Mouse (Mus musculus): Measurements from ENCODE around the gene Elmo1. TPM values are rescaled to one million over a fixed set of nuclear protein-coding genes. Genes with fewer than 3 reads are reported as not detected.
A peak's percentile ranks its signal among the peaks of the same experiment; 100 is the strongest.

Gene Elmo1
- 1.7 and 2.0 TPM in 2 replicates for polyA plus RNA-seq (2012; ENCODE audit: insufficient read depth, insufficient read length, missing spikeins)

- peak within 1 kb of the TSS; percentile 65 for H3K27ac ChIP-seq (replicated peaks; ENCODE audit: low read depth, low read length)
- peak within 1 kb of the TSS; percentile 95 for H3K4me3 ChIP-seq (ENCODE audit: insufficient read depth, low read depth, low read length)
Observed at GRCm38 (mm10) chr13:20090133-20090710, at the start of gene Elmo1. Elmo1 (plus strand) TSS chr13:20090596.

GRCm38 (mm10) chr13:20041169-20041830 lies 49.1 kb upstream of the Elmo1 start:
- Histone ChIP-seq H3K27ac (replicated peaks; ENCODE audit: low read depth, low read length) (no peak overlapping the region), H3K4me1 (ENCODE audit: control insufficient read depth, insufficient read depth, insufficient read length, low read length) (no peaks in the 10 kb centered on the region; the same call in 1 of the 2 replicates), H3K4me3 (ENCODE audit: insufficient read depth, low read depth, low read length) (no peak overlapping the region)

More at GRCm38 (mm10) chr13:20090133-20090710, at the start of gene Elmo1:
- H3K4me1 ChIP-seq (ENCODE audit: control insufficient read depth, insufficient read depth, insufficient read length, low read length), result peaks cover 16% of the 10 kb centered on the region

- Histone ChIP-seq H3K4me3 (ENCODE audit: insufficient read depth, low read depth, low read length) (no peak overlapping the region), H3K4me1 (ENCODE audit: control insufficient read depth, insufficient read depth, insufficient read length, low read length) (no peaks in the 10 kb centered on the region; the same call in 1 of the 2 replicates), H3K27ac (replicated peaks; ENCODE audit: low read depth, low read length) (no peak overlapping the region)
Observed at GRCm38 (mm10) chr13:20042856-20043255, 47.5 kb upstream of the Elmo1 start.

- no peak overlapping the region for H3K27ac ChIP-seq (replicated peaks; ENCODE audit: low read depth, low read length)
- H3K4me3 ChIP-seq (ENCODE audit: insufficient read depth, low read depth, low read length), result no peak overlapping the region
- H3K4me1 ChIP-seq (ENCODE audit: control insufficient read depth, insufficient read depth, insufficient read length, low read length), result no peaks in the 10 kb centered on the region; the same call in 1 of the 2 replicates
Observed at GRCm38 (mm10) chr13:20045350-20045749, 45.0 kb upstream of the Elmo1 start.

GRCm38 (mm10) chr13:20045836-20046235 lies 44.6 kb upstream of the Elmo1 start:
- Histone ChIP-seq H3K4me3 (ENCODE audit: insufficient read depth, low read depth, low read length) (no peak overlapping the region), H3K27ac (replicated peaks; ENCODE audit: low read depth, low read length) (no peak overlapping the region), H3K4me1 (ENCODE audit: control insufficient read depth, insufficient read depth, insufficient read length, low read length) (no peaks in the 10 kb centered on the region; the same call in 1 of the 2 replicates)

- Histone ChIP-seq H3K27ac (replicated peaks; ENCODE audit: low read depth, low read length) (no peak overlapping the region), H3K4me3 (ENCODE audit: insufficient read depth, low read depth, low read length) (no peak overlapping the region), H3K4me1 (ENCODE audit: control insufficient read depth, insufficient read depth, insufficient read length, low read length) (no peaks in the 10 kb centered on the region; the same call in 1 of the 2 replicates)
Observed at GRCm38 (mm10) chr13:20046406-20046805, 44.0 kb upstream of the Elmo1 start.

- Histone ChIP-seq H3K27ac (replicated peaks; ENCODE audit: low read depth, low read length) (no peak overlapping the region), H3K4me1 (ENCODE audit: control insufficient read depth, insufficient read depth, insufficient read length, low read length) (no peaks in the 10 kb centered on the region; the same call in 1 of the 2 replicates), H3K4me3 (ENCODE audit: insufficient read depth, low read depth, low read length) (no peak overlapping the region)
Observed at GRCm38 (mm10) chr13:20047926-20048836, 42.2 kb upstream of the Elmo1 start.

GRCm38 (mm10) chr13:20048837-20049160 lies 41.6 kb upstream of the Elmo1 start:
- Histone ChIP-seq H3K4me3 (ENCODE audit: insufficient read depth, low read depth, low read length) (no peak overlapping the region), H3K27ac (replicated peaks; ENCODE audit: low read depth, low read length) (no peak overlapping the region), H3K4me1 (ENCODE audit: control insufficient read depth, insufficient read depth, insufficient read length, low read length) (no peaks in the 10 kb centered on the region; the same call in 1 of the 2 replicates)

GRCm38 (mm10) chr13:20049654-20050053 lies 40.7 kb upstream of the Elmo1 start:
- H3K4me3 ChIP-seq (ENCODE audit: insufficient read depth, low read depth, low read length), result no peak overlapping the region
- H3K4me1 ChIP-seq (ENCODE audit: control insufficient read depth, insufficient read depth, insufficient read length, low read length), result no peaks in the 10 kb centered on the region; the same call in 1 of the 2 replicates
- H3K27ac ChIP-seq (replicated peaks; ENCODE audit: low read depth, low read length), result no peak overlapping the region

- H3K27ac ChIP-seq (replicated peaks; ENCODE audit: low read depth, low read length), result no peak overlapping the region
Observed at GRCm38 (mm10) chr13:20050149-20050548, 40.2 kb upstream of the Elmo1 start.

GRCm38 (mm10) chr13:20057926-20058325 lies 32.5 kb upstream of the Elmo1 start:
- H3K4me1 ChIP-seq (ENCODE audit: control insufficient read depth, insufficient read depth, insufficient read length, low read length), result no peaks in the 10 kb centered on the region
- H3K4me3 ChIP-seq (ENCODE audit: insufficient read depth, low read depth, low read length), result no peak overlapping the region
- H3K27ac ChIP-seq (replicated peaks; ENCODE audit: low read depth, low read length), result no peak overlapping the region

More at GRCm38 (mm10) chr13:20050149-20050548, 40.2 kb upstream of the Elmo1 start:
- Histone ChIP-seq H3K4me3 (ENCODE audit: insufficient read depth, low read depth, low read length) (no peak overlapping the region), H3K4me1 (ENCODE audit: control insufficient read depth, insufficient read depth, insufficient read length, low read length) (no peaks in the 10 kb centered on the region; the same call in 1 of the 2 replicates)

- Histone ChIP-seq H3K4me3 (ENCODE audit: insufficient read depth, low read depth, low read length) (no peak overlapping the region), H3K27ac (replicated peaks; ENCODE audit: low read depth, low read length) (no peak overlapping the region), H3K4me1 (ENCODE audit: control insufficient read depth, insufficient read depth, insufficient read length, low read length) (no peaks in the 10 kb centered on the region)
Observed at GRCm38 (mm10) chr13:20061031-20061430, 29.4 kb upstream of the Elmo1 start.

GRCm38 (mm10) chr13:20063331-20063730 lies 27.1 kb upstream of the Elmo1 start:
- no peak overlapping the region for H3K4me3 ChIP-seq (ENCODE audit: insufficient read depth, low read depth, low read length)
- no peak overlapping the region for H3K27ac ChIP-seq (replicated peaks; ENCODE audit: low read depth, low read length)
- no peaks in the 10 kb centered on the region for H3K4me1 ChIP-seq (ENCODE audit: control insufficient read depth, insufficient read depth, insufficient read length, low read length)

GRCm38 (mm10) chr13:20072043-20072442 lies 18.4 kb upstream of the Elmo1 start:
- no peak overlapping the region for H3K4me3 ChIP-seq (ENCODE audit: insufficient read depth, low read depth, low read length)

GRCm38 (mm10) chr13:20072994-20073393 lies 17.4 kb upstream of the Elmo1 start:
- Histone ChIP-seq H3K4me1 (ENCODE audit: control insufficient read depth, insufficient read depth, insufficient read length, low read length) (no peaks in the 10 kb centered on the region), H3K27ac (replicated peaks; ENCODE audit: low read depth, low read length) (no peak overlapping the region), H3K4me3 (ENCODE audit: insufficient read depth, low read depth, low read length) (no peak overlapping the region)

More at GRCm38 (mm10) chr13:20072043-20072442, 18.4 kb upstream of the Elmo1 start:
- H3K4me1 ChIP-seq (ENCODE audit: control insufficient read depth, insufficient read depth, insufficient read length, low read length), result no peaks in the 10 kb centered on the region
- H3K27ac ChIP-seq (replicated peaks; ENCODE audit: low read depth, low read length), result no peak overlapping the region
